Mouse (Mus musculus) liver, adult 2 months (tissue): ENCODE data around the gene Enox1.

Experiments used
- CTCF ChIP-seq: fragments of 200-500 bp; IDR thresholded peaks from 2 replicates; pipeline ENCODE4 v1.5.1; 2011; ENCODE audit warnings: low read depth, low read length, control low read depth
- POLR2A ChIP-seq: fragments of 200-500 bp; IDR thresholded peaks from 2 replicates; pipeline ENCODE4 v1.6.1; 2011; ENCODE audit warnings: low read length, control low read depth; ENCODE audit not compliant: insufficient read depth; ENCODE audit errors: extremely low read depth

GRCm38 (mm10) chr14:77151431-77151830 is 5.1 kb upstream of the Enox1 start:
- TF ChIP-seq POLR2A (no peak), CTCF (no peak)
